Mouse (Mus musculus) kidney, adult 2 months (tissue): ENCODE measurements around the gene Zfp609.

Experiments used
- CTCF ChIP-seq: fragments of 200-500 bp; conservative IDR thresholded peaks from 2 replicates; pipeline ENCODE4 v1.5.1; 2011; ENCODE audit warnings: low read depth, mild to moderate bottlenecking, control low read depth, low read length, moderate library complexity, mixed read lengths; ENCODE audit not compliant: insufficient read depth, insufficient read length
- POLR2A ChIP-seq: fragments of 200-500 bp; IDR thresholded peaks from one replicate; pipeline ENCODE4 v1.6.1; 2011; ENCODE audit warnings: low read depth, low read length, control low read depth

DNA sequence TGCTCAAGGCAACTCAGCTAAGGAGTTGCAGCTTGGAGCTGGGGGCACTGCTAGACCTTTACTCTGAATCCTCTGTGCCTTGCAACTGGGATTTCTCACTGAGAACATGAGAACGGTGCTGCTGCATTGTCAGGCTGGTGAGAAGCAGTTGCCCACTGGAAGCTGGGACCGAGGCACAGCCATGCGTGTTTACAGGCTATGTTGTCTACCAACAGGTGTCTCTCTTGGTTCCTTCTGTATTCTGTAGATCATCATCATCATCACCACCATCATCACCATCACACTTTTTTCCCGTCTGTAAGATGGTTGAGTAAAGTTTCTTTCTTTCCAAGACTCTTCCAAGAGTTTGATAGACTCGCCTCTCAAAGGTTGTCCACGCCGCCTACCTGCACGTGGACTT is 159.7 kb downstream of the Zfp609 start, which contains the start of gene Oaz2:
- TF ChIP-seq CTCF (no peak), POLR2A (no peak)
